Mouse (Mus musculus) urinary bladder, postnatal 0 days (tissue): Measurements from ENCODE around the gene Rnf169. TPM values are rescaled to one million over a fixed set of nuclear protein-coding genes. Genes with fewer than 3 reads are reported as not detected.

Experiments
- polyA plus RNA-seq: library from polyadenylated mRNA; unstranded; fragments of >200 nt; fragmentation: Nextera tagmentation; extraction: Ambion mirVana; gene quantifications from 2 replicates; pipeline ENCODE4 v1.2.1, GENCODE M21; 2015

Rnf169 gene
- 2.1 and 2.2 TPM in 2 replicates for polyA plus RNA-seq

DNA sequence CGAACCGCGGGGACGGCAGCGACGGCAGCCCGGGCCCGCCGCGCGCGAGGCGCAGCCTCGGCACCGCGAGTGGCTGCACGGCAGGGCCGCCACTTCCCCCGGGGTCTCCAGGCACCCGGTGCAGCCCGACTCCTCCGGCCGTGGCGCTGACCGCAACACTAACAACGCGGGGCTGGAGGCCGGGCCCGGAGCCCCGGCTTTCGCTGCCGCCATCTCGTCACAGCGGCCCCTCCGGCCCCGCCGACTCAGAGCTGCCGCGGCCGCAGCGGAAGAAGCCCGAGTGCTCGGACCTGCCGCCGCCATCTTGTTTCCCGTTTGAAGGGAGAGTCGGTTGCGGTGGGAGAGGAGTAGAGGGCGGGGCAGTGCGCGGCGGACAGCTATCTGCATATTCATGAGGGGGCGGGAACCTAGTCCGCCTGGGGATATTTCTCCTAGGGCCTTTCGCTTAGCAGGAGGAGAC, at the start of gene Rnf169:
Rnf169 (minus strand) TSS at position 317 of the 460 bp plus-strand sequence.

DNA sequence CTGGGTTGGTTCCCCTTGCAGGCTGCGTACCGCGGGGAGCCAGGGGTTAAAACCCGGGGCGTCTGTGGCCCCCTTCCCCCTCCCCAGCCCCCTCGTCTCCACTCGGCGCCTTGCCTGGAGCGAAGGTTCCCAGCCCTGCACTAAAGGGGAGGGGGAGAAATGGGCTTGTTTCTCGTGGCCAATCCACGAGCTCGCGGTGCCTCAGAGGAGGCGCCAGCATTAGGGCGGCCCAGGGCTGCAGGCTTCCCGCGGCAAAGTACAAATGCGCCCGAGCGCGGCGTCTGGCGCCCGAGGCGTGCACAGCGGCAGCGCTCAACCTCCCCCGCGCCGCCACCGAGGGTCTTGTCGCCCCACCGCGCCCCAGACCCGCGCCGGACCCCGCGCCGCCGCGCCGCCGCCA, 25.5 kb upstream of the Rnf169 start, which contains the start of gene Chrdl2:
Chrdl2 (plus strand) TSS at position 383 of the 400 bp plus-strand sequence.

Other genes starting within 250 kb of the Rnf169 start
- not detected in 2 replicates for gene Olfr521, start 216.9 kb downstream of the Rnf169 start, polyA plus RNA-seq
- 4.2 and 5.3 TPM in 2 replicates for gene Neu3, start 152.0 kb downstream of the Rnf169 start, polyA plus RNA-seq
- 0.13 and 0.16 TPM in 2 replicates for gene Xrra1, start 121.3 kb downstream of the Rnf169 start, polyA plus RNA-seq
- gene Spcs2, start 117.0 kb downstream of the Rnf169 start, polyA plus RNA-seq, result 206 and 218 TPM in 2 replicates
- gene Chrdl2, start 25.7 kb upstream of the Rnf169 start, polyA plus RNA-seq, result 6.4 and 7.0 TPM in 2 replicates
- 20.0 and 24.8 TPM in 2 replicates for gene Pold3, start 141.1 kb upstream of the Rnf169 start, polyA plus RNA-seq
- gene Lipt2, start 178.8 kb upstream of the Rnf169 start, polyA plus RNA-seq, result 13.1 and 15.2 TPM in 2 replicates
- gene Kcne3, start 196.1 kb upstream of the Rnf169 start, polyA plus RNA-seq, result 1.2 and 1.4 TPM in 2 replicates
- gene Pgm2l1, start 246.9 kb upstream of the Rnf169 start, polyA plus RNA-seq, result 1.1 TPM in 2 replicates